Mouse (Mus musculus): ENCODE results near the gene Ppp4r4. TPM values are rescaled to one million over a fixed set of nuclear protein-coding genes. Genes with fewer than 3 reads are reported as not detected.
"Not testable (repeated sequence)": the region's sequence is repeated elsewhere in the genome, so short reads cannot be mapped to it uniquely, and the experiment has no call there.

Ppp4r4 gene
- total RNA-seq, 1 experiment from 2014 or later: 0.12 TPM

GRCm38 (mm10) chr12:103601839-103602238 lies 69.8 kb downstream of the Ppp4r4 start:
- no peak for ATAC-seq (ENCODE audit: extremely low read depth, insufficient number of reproducible peaks, low FRiP score, poor library complexity, severe bottlenecking)

GRCm38 (mm10) chr12:103615141-103615540 lies 83.1 kb downstream of the Ppp4r4 start:
- ATAC-seq (ENCODE audit: extremely low read depth, insufficient number of reproducible peaks, low FRiP score, poor library complexity, severe bottlenecking): no peak

- ATAC-seq (ENCODE audit: extremely low read depth, insufficient number of reproducible peaks, low FRiP score, poor library complexity, severe bottlenecking): no peak
Observed at GRCm38 (mm10) chr12:103615734-103616133, 83.7 kb downstream of the Ppp4r4 start.

DNA sequence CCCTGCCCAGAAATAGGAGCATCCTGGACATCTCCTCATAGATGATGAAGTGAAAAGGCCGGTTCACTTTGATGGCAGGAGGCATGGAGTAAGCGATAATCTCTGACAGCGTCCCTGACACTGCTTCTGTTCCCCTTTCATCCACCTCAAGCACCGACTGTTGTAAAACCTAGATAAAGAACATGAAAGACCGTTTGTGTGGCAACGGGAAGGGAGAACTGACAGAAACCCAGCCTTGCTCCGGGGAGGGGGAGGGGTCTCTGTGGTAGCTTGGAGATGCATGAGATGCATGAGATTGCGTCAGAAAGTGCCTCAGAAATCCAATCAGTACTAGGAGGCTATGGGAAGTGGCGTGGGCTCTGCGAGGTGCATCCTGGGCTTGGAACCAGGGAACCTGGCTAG lies 84.8 kb downstream of the Ppp4r4 start:
- no peak for ATAC-seq (ENCODE audit: extremely low read depth, insufficient number of reproducible peaks, low FRiP score, poor library complexity, severe bottlenecking)

- ATAC-seq (ENCODE audit: extremely low read depth, insufficient number of reproducible peaks, low FRiP score, poor library complexity, severe bottlenecking): no peak
Observed at GRCm38 (mm10) chr12:103631203-103631612, 99.1 kb downstream of the Ppp4r4 start, which contains the start of gene Serpina10. Serpina10 (minus strand) TSS chr12:103631444.

DNA sequence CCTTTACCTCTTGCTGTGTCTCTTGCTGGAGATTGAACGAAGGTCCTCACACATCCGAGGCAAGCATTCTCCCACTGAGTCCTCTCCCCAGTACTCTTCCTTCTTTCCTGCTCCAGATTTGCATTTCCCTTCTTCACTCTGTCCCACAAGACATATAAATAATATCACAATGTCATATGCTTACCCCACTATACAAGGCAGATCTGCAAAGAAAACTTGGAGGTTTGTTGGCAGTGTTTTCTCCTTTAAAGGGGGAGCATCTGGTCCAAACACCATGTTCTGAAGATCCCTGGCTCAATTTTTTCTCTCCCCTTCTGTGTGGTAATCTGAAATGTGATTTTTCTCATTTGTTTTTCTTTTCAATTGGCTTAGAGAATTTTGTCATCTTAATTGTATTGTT lies 102.3 kb downstream of the Ppp4r4 start:
- ATAC-seq (ENCODE audit: extremely low read depth, insufficient number of reproducible peaks, low FRiP score, poor library complexity, severe bottlenecking): no peak

- ATAC-seq (ENCODE audit: extremely low read depth, insufficient number of reproducible peaks, low FRiP score, poor library complexity, severe bottlenecking): no peak
Observed at GRCm38 (mm10) chr12:103635846-103636245, 103.8 kb downstream of the Ppp4r4 start.

DNA sequence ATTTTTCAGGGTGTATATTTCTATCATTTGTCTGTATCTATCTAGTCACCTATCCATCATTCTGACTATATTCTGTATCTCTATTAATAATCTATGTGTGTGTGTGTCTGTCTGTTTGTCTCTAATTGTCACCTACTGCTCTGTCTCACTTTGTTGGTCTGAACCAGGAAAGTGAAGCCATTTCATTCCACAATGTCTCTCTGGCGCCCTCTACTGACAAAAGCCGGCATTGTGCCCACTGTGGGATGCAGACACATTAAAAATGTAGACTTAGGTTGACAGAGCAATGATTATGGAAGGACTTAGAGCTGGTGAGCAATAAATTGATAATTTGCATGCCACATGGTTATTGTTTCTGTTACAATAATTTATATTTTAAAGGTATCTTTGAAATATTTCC lies 111.3 kb downstream of the Ppp4r4 start:
- ATAC-seq (ENCODE audit: extremely low read depth, insufficient number of reproducible peaks, low FRiP score, poor library complexity, severe bottlenecking): no peak

DNA sequence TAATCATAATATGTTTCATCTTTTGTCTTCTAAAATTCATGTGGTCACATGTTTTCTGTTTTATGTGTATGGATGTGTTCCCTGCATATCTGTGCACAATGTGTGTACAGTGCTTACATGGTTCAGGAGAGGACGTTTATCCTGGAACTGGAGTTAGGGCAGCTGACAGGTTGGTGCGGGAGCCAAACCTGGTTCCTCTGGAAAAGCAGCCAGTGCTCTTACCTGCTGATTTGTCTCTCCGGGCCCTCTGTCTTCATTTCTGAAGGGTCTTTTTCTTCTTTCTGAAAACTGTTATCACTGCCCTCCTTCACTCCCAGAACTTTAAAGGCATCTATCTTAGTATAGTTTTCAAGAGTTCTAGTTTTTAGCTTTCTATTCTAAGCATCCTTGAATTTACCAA lies 111.7 kb downstream of the Ppp4r4 start:
- ATAC-seq (ENCODE audit: extremely low read depth, insufficient number of reproducible peaks, low FRiP score, poor library complexity, severe bottlenecking): no peak

DNA sequence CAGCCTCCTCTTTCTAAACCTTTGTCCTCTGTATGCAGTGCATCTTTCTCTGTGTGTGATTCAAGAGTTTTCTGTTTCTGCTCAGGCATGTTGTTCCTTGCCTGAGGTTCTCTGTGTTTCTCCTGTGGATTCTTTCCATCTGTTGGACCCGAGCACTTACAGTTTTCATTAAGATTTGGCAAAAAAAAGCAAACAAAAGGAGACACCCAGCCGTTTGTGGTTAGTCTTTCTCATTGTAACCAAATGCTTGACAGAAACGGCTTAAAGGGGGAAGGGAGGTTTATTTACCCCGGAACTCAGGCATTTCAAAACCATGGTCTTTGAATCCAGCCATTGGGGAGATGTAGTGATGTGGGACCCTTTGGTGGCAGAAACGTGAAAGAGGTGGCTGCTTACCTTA lies 112.5 kb downstream of the Ppp4r4 start:
- no peak for ATAC-seq (ENCODE audit: extremely low read depth, insufficient number of reproducible peaks, low FRiP score, poor library complexity, severe bottlenecking)

DNA sequence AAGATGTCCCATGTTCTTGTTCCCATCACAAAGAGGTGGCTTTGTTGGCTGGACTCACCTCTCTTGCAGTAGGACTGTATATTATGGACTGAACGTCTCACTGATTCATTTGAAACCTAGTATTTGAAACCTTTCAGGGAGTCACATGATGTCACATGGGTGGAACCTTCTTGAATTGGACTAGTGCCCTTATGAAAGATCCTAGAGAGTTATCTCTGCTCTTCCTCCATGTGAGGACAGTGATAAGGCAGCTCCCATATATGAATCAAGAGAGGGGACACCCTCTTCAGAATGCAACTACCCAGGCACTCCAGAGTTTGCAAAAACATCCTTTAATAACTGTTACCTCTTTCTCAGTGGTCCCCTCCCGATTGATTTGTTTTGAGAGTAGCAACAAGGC lies 114.2 kb downstream of the Ppp4r4 start:
- ATAC-seq (ENCODE audit: extremely low read depth, insufficient number of reproducible peaks, low FRiP score, poor library complexity, severe bottlenecking): no peak

DNA sequence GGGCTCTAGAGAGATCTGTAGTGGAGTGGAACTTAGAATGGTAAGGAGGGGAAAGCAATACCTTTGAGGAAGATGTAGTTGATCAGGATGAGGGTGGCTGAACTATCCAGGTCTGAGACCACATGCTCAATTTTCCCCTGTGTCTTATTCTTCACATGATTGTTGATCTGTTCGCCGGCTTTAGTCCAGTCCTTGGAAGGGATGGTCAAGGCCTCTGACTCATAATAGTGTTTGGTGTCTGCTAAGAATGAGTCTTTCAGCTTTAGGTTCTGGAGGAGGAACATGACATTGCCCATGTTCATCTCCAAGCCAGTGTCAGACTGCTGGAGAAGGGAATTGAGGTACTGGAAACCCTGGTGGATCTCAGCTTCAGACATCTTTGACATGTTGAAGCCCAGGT lies 121.8 kb downstream of the Ppp4r4 start:
- ATAC-seq (ENCODE audit: extremely low read depth, insufficient number of reproducible peaks, low FRiP score, poor library complexity, severe bottlenecking): no peak

DNA sequence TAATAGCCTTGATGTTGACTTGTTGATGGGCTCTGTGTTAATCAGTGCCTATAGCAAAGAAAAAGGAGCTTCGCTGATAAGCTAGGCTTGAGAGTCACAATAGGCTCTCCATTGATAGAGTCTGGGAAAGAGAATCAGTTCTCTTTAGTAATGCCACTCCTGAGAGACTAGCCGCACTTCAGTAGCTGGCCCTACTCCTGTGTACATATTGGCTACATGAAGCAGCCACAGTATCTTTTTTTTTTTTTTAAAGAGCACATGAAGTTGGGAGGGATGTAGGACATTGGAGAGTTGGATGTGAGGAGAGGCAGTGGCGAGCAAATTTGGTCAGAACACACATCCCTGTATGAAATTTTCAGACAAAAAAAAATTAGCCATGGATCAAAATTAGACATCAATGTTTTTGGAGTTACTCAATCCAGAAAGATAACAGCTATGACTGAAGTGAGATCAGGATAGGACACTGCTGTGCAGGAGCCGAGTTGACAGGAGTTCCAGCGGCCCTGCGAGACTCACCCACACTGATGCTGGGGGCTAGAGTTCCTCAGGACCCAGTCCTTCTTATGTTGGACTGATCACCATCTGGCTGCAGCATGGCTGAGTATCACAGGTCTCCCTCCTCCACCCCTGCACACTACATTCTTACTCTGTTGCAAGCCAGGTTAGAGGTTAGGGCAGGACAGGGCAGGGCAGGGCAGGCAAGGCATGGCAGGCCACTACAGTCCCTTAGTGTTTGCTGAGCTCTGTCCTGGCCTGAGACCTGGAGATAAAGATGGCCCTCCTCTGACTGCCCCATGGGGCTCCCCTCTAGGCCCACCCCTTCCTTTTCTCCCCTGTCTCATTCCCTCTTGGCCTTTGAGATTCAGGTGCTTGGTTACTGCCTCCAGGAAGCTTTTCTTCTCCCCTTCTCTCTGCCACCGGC lies 123.3 kb downstream of the Ppp4r4 start:
- no peak for ATAC-seq (ENCODE audit: extremely low read depth, insufficient number of reproducible peaks, low FRiP score, poor library complexity, severe bottlenecking)

GRCm38 (mm10) chr12:103656848-103657626 lies 125.0 kb downstream of the Ppp4r4 start, which contains the start of gene Serpina6:
Serpina6 (minus strand) TSS chr12:103657212.
- ATAC-seq (ENCODE audit: extremely low read depth, insufficient number of reproducible peaks, low FRiP score, poor library complexity, severe bottlenecking): no peak

DNA sequence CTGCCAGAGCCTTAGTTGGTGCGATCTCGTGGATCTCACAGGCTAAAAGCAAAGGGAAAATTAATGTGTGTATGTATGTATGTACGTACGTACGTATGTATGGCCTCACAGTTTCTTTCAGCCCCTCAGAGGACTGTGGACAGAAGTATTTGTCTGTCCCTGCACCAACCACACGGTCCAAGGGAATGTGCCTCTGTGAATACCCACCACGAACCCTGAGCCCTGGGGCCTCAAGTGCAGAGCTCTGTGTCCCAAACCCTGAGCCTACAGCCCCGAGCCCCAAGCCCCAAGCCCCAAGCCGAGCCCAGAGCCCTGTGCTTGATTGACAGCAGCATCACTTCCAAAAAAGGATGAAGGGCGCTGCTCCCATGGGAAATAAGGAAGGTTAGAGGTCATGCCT lies 125.9 kb downstream of the Ppp4r4 start:
- no peak for ATAC-seq (ENCODE audit: extremely low read depth, insufficient number of reproducible peaks, low FRiP score, poor library complexity, severe bottlenecking)

- ATAC-seq (ENCODE audit: extremely low read depth, insufficient number of reproducible peaks, low FRiP score, poor library complexity, severe bottlenecking): no peak
Observed at GRCm38 (mm10) chr12:103659171-103659570, 127.1 kb downstream of the Ppp4r4 start.

DNA sequence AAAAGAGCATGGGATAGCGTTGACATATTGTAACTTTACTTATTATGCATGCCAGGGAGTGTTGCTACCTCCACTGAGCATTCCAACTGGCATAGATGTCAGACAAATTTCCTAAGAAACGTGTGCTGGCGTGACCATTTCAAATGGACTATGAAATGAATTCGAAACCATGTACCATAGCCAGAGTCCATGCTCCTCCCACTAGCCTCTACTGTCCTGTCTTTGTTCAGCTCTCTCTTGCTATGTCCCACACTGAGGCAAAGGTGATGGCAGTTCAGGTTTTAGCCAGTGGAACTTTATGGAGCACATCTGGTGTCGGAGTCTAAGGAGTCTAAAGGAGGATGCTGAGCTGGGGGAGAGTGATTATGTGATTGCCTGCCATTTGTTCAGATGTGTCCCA lies 128.0 kb downstream of the Ppp4r4 start:
- ATAC-seq (ENCODE audit: extremely low read depth, insufficient number of reproducible peaks, low FRiP score, poor library complexity, severe bottlenecking): no peak

- ATAC-seq (ENCODE audit: extremely low read depth, insufficient number of reproducible peaks, low FRiP score, poor library complexity, severe bottlenecking): not testable (repeated sequence)
Observed at GRCm38 (mm10) chr12:103662053-103662452, 130.0 kb downstream of the Ppp4r4 start.
